24 mouse cellular contexts compared by ENCODE assay signal in genomic region chr6:143105766-143106165, GRCm38 (mm10). TPM values are rescaled to one million over a fixed set of nuclear protein-coding genes. Genes with fewer than 3 reads are reported as not detected.
DNase-seq lines count a peak whose midpoint lies in the region; ATAC-seq and TF ChIP-seq lines count a peak whose summit lies in the region.
"Had no signal": no experiment of that assay in that cellular context is flagged by ENCODE, and none has a peak within 500 bp of the region (broad histone marks: within the 10 kb centered on the region; RNA-seq: fewer than 3 reads in every experiment).

No protein-coding gene starts in this region.

- H3K4me1 ChIP-seq in lung, postnatal 0 days (ENCODE audit: insufficient read depth, low read depth, low read length): no peaks in the 10 kb centered on the region
- H3K4me1 ChIP-seq: embryonic facial prominence, embryonic 15.5 days; forebrain, embryonic 12.5 days had no signal

- no peaks in the 10 kb centered on the region for H3K27me3 ChIP-seq in splenic B cell, adult 2 months (ENCODE audit: control insufficient read depth, insufficient read depth, low read length, poor library complexity, severe bottlenecking)
- no peaks in the 10 kb centered on the region for H3K27me3 ChIP-seq in lung, postnatal 0 days (replicated peaks; ENCODE audit: insufficient read depth, low read length)
- H3K27me3 ChIP-seq: embryonic facial prominence, embryonic 13.5 days; embryonic facial prominence, embryonic 15.5 days had no signal

- H3K9me3 ChIP-seq in lung, postnatal 0 days (ENCODE audit: low read length): no peaks in the 10 kb centered on the region
- H3K9me3 ChIP-seq: embryonic facial prominence, embryonic 13.5 days; embryonic facial prominence, embryonic 15.5 days; forebrain, embryonic 12.5 days had no signal

- no peak overlapping the region for H3K4me3 ChIP-seq in lung, postnatal 0 days (ENCODE audit: low read depth, low read length)
- H3K4me3 ChIP-seq: embryonic facial prominence, embryonic 13.5 days; embryonic facial prominence, embryonic 15.5 days; erythroblast, embryonic 14.5 days; forebrain, embryonic 10.5 days; forebrain, embryonic 12.5 days had no signal

- ATAC-seq in frontal cortex, adult (ENCODE audit: low TSS enrichment): peak; percentile 86
- peak; percentile 38 for ATAC-seq in common myeloid progenitor, adult 5-6 weeks (replicated peaks; ENCODE audit: low read depth, poor library complexity, severe bottlenecking)
- ATAC-seq in lung, postnatal 0 days: no peak
- ATAC-seq: forebrain, embryonic 14.5 days; forebrain, embryonic 16.5 days had no signal

- DNase-seq in frontal cortex, postnatal 10 days (ENCODE audit: low spot score in 2 of 2): no peak
- DNase-seq in 416B (ENCODE audit: low read depth): peak; percentile 56
- peak; percentile 13 for DNase-seq in splenic B cell, adult 2 months (ENCODE audit: low read depth, low spot score)
- no peak for DNase-seq in testis, postnatal 10 days (ENCODE audit: low spot score)
- no peak for DNase-seq in heart, postnatal 25 days (ENCODE audit: low spot score)
- DNase-seq in lung, postnatal 0 days (ENCODE audit: low spot score): no peak
- DNase-seq: adrenal gland, adult 2 months; adrenal gland, postnatal 10 days; adrenal gland, postnatal 25 days; cerebellum, adult 11-12 months; cerebellum, adult 2 months; cerebellum, adult 9-10 months; cerebellum, postnatal 10 days; cerebellum, postnatal 25 days; embryo, embryonic 11 days had no signal

- intact Hi-C loops in heart, postnatal 25 days (cut with DNase I): no loop called here

- WGBS in lung, postnatal 0 days: 62% methylated on average over 3 of the region's 3 CpGs

- no peak overlapping the region for H3K9ac ChIP-seq in lung, postnatal 0 days (replicated peaks; ENCODE audit: low read depth)
- H3K9ac ChIP-seq: embryonic facial prominence, embryonic 13.5 days; embryonic facial prominence, embryonic 15.5 days; forebrain, embryonic 12.5 days had no signal

- no peak for TF ChIP-seq EP300 in lung, postnatal 0 days (IDR thresholded peaks at IDR 0.05)

- no peak overlapping the region for H3K27ac ChIP-seq in lung, postnatal 0 days (ENCODE audit: low read length)
- H3K27ac ChIP-seq: embryonic facial prominence, embryonic 13.5 days; embryonic facial prominence, embryonic 15.5 days; forebrain, embryonic 10.5 days; forebrain, embryonic 12.5 days had no signal

- no peak overlapping the region for H3K4me2 ChIP-seq in lung, postnatal 0 days (replicated peaks; ENCODE audit: low read depth, low read length)
- H3K4me2 ChIP-seq: embryonic facial prominence, embryonic 13.5 days; embryonic facial prominence, embryonic 15.5 days; forebrain, embryonic 12.5 days had no signal

- TF ChIP-seq CTCF in lung, postnatal 0 days (IDR thresholded peaks at IDR 0.05): no peak

- no peaks in the 10 kb centered on the region for H3K36me3 ChIP-seq in splenic B cell, adult 2 months (ENCODE audit: control insufficient read depth, insufficient read depth, low read length, poor library complexity, severe bottlenecking)
- no peaks in the 10 kb centered on the region for H3K36me3 ChIP-seq in lung, postnatal 0 days (ENCODE audit: insufficient read depth, low read length)
- H3K36me3 ChIP-seq: embryonic facial prominence, embryonic 13.5 days; embryonic facial prominence, embryonic 15.5 days; forebrain, embryonic 10.5 days; forebrain, embryonic 12.5 days had no signal

RNA-seq across cellular contexts. Expression of gene C2cd5, which starts 5.8 kb away (rescaled TPM):
- total RNA-seq in common myeloid progenitor, adult 5-6 weeks (2017): 33.8 and 38.7 TPM in 2 replicates
- 10 to 100 TPM; 15.4 to 16.7 TPM for total RNA-seq in heart, postnatal 25 days (2021)
- polyA plus RNA-seq in lung, postnatal 0 days (2015; fragmentation: Nextera tagmentation; extraction: Ambion mirVana): 8.7 and 9.0 TPM in 2 replicates

Comparison
In these comparisons a context has a peak if more than half of its experiments do, and no peak if none do; other contexts are left out.
1. DNase-seq: peak in 416B (single experiment) and splenic B cell, adult 2 months (single experiment); none in frontal cortex, postnatal 10 days (0 of 2), testis, postnatal 10 days (single experiment), heart, postnatal 25 days (single experiment) and lung, postnatal 0 days (single experiment).